Mouse (Mus musculus) layer of hippocampus, adult 6 months (tissue): ENCODE data around the gene Btnl1. TPM values are rescaled to one million over a fixed set of nuclear protein-coding genes. Genes with fewer than 3 reads are reported as not detected.

ENCODE experiments used
- long read RNA-seq, 2 experiments: library from polyadenylated mRNA; unstranded; transcript quantifications; one replicate each; pipeline ENCODE4 v2.0.0; 2019 to 2020
- polyA plus RNA-seq: library from polyadenylated mRNA; unstranded; fragments of <200 nt; fragmentation: Nextera tagmentation; gene quantifications from 2 replicates; pipeline ENCODE4 v1.2.3, GENCODE M21; 2021

Gene Btnl1
- not detected in 2 replicates for polyA plus RNA-seq
- long read RNA-seq, experiment 1: 0 reads
- long read RNA-seq, experiment 2: 0 reads

GRCm38 (mm10) chr17:34376847-34377246 lies at the start of gene Btnl1:
Btnl1 (plus strand) TSS chr17:34377132.

GRCm38 (mm10) chr17:34354539-34354938 lies 22.4 kb upstream of the Btnl1 start, which contains the start of gene Btnl2:
Btnl2 (plus strand) TSS chr17:34354822.

GRCm38 (mm10) chr17:34398711-34399393 lies 21.9 kb downstream of the Btnl1 start, which contains the start of gene BC051142:
BC051142 (plus strand) TSS chr17:34398820.

Other genes starting within 250 kb of the Btnl1 start
- gene H2-DMb2, start 233.8 kb upstream of the Btnl1 start, polyA plus RNA-seq: 0.23 and 0.52 TPM in 2 replicates
- gene H2-DMb1, start 224.1 kb upstream of the Btnl1 start, polyA plus RNA-seq: 4.0 and 6.9 TPM in 2 replicates
- 3.6 and 4.8 TPM in 2 replicates for gene Tap1, start 189.6 kb upstream of the Btnl1 start, polyA plus RNA-seq
- gene Psmb9, start 189.4 kb upstream of the Btnl1 start, polyA plus RNA-seq: 7.6 and 9.3 TPM in 2 replicates
- 25.2 and 28.6 TPM in 2 replicates for gene Psmb8, start 179.4 kb upstream of the Btnl1 start, polyA plus RNA-seq
- 9.9 and 12.6 TPM in 2 replicates for gene Tap2, start 173.6 kb upstream of the Btnl1 start, polyA plus RNA-seq
- gene H2-Ob, start 138.2 kb upstream of the Btnl1 start, polyA plus RNA-seq: 0.60 and 0.68 TPM in 2 replicates
- gene H2-Ab1, start 119.4 kb upstream of the Btnl1 start, polyA plus RNA-seq: 7.6 and 18.3 TPM in 2 replicates
- gene H2-Aa, start 89.3 kb upstream of the Btnl1 start, polyA plus RNA-seq: 2.5 and 7.7 TPM in 2 replicates
- gene H2-Eb1, start 71.3 kb upstream of the Btnl1 start, polyA plus RNA-seq: 4.2 and 7.9 TPM in 2 replicates
- gene H2-Eb2, start 51.5 kb upstream of the Btnl1 start, polyA plus RNA-seq: not detected in 2 replicates
- not detected in 2 replicates for gene Btnl2, start 22.3 kb upstream of the Btnl1 start, polyA plus RNA-seq
- 0.94 and 1.4 TPM in 2 replicates for gene BC051142, start 21.7 kb downstream of the Btnl1 start, polyA plus RNA-seq
- not detected in 2 replicates for gene Btnl4, start 100.2 kb downstream of the Btnl1 start, polyA plus RNA-seq
- gene Btnl6, start 140.2 kb downstream of the Btnl1 start, polyA plus RNA-seq: not detected in 2 replicates
- gene Notch4, start 187.1 kb downstream of the Btnl1 start, polyA plus RNA-seq: 1.1 and 1.3 TPM in 2 replicates
- 0.38 and 0.58 TPM in 2 replicates for gene Gpsm3, start 212.7 kb downstream of the Btnl1 start, polyA plus RNA-seq
- gene Pbx2, start 214.1 kb downstream of the Btnl1 start, polyA plus RNA-seq: 1.8 and 2.0 TPM in 2 replicates
- gene Ager, start 220.7 kb downstream of the Btnl1 start, polyA plus RNA-seq: 0.57 and 2.0 TPM in 2 replicates
- 191 and 194 TPM in 2 replicates for gene Rnf5, start 226.6 kb downstream of the Btnl1 start, polyA plus RNA-seq
- gene Agpat1, start 227.1 kb downstream of the Btnl1 start, polyA plus RNA-seq: 76.2 and 84.4 TPM in 2 replicates
- gene Egfl8, start 238.8 kb downstream of the Btnl1 start, polyA plus RNA-seq: 2.5 and 3.3 TPM in 2 replicates